Mouse (Mus musculus): ENCODE data around the gene She. TPM values are rescaled to one million over a fixed set of nuclear protein-coding genes. Genes with fewer than 3 reads are reported as not detected.
"Not testable (repeated sequence)": the region's sequence is repeated elsewhere in the genome, so short reads cannot be mapped to it uniquely, and the experiment has no call there.

The She gene
- polyA plus RNA-seq, 1 experiment, result 4.2 TPM

DNA sequence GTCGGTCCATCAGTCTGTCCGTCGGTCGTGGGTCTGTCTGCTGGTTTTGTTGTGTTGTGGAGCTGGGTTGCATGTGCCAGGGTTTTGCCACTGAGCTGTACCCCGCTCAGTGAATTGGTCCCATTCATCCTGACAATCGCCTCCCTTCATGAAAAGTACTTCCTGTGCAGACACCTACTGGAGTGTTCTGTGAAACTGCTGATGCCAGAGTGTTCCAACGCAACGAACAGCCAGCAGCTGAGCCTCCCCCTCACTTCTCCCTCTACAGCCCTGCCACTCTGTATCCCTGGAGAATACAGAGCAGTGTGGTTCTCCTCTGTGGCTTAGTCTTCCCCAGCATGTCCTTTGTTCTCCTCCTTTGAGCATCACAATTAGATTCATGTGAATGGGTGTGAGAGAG lies 27.7 kb downstream of the She start:
- peaks cover 2% of the 10 kb centered on the region for H3K4me1 ChIP-seq (ENCODE audit: control insufficient read depth, insufficient read depth, low read length)
- no peak overlapping the region for H3K27ac ChIP-seq (ENCODE audit: insufficient read depth, low read length)
- no peak overlapping the region for H3K4me3 ChIP-seq (ENCODE audit: low read depth, low read length)

DNA sequence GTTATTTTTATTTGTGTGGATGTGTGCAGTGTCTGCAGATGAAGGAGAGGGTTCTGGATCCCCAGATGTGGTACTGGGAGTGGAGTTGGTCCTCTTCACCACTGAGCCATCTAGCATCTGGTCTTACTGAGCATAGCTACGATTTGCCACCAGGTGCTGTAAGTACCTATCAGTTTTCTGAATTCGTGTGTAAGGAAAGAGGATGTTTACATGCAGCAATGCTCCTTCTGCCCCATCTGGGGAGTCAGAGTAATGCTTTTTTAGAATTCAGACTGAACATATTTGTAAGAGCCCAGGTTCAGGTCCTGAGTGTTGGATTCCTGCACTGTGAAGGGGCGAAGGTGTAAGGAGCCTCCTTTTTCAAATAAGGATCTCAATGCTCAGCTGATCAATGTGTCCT lies 28.8 kb downstream of the She start:
- TF ChIP-seq CTCF (IDR thresholded peaks at IDR 0.05; ENCODE audit: low read depth, low read length) (no peak), EP300 (IDR thresholded peaks at IDR 0.05; ENCODE audit: insufficient read depth, low read depth, low read length) (no peak)
- Histone ChIP-seq H3K27ac (ENCODE audit: insufficient read depth, low read length) (no peak overlapping the region), H3K4me3 (ENCODE audit: low read depth, low read length) (no peak overlapping the region), H3K9ac (ENCODE audit: low read depth, poor library complexity, severe bottlenecking) (no peak overlapping the region), H3K36me3 (ENCODE audit: control insufficient read depth, insufficient read depth, low read length, poor library complexity, severe bottlenecking) (no peaks in the 10 kb centered on the region), H3K27me3 (ENCODE audit: control insufficient read depth, insufficient read depth, low read length, poor library complexity, severe bottlenecking) (no peaks in the 10 kb centered on the region), H3K9me3 (replicated peaks; ENCODE audit: control insufficient read depth, insufficient read depth, low read length, poor library complexity, severe bottlenecking) (no peaks in the 10 kb centered on the region; the same call in 1 of the 2 replicates), H3K4me1 (ENCODE audit: control insufficient read depth, insufficient read depth, low read length) (peaks cover 5% of the 10 kb centered on the region)

More for the DNA sequence above, 27.7 kb downstream of the She start:
- no peak for TF ChIP-seq EP300 (IDR thresholded peaks at IDR 0.05; ENCODE audit: insufficient read depth, low read depth, low read length)
- TF ChIP-seq POLR2A (IDR thresholded peaks at IDR 0.05; ENCODE audit: insufficient read depth, low read length), result no peak
- no peak for TF ChIP-seq CTCF (IDR thresholded peaks at IDR 0.05; ENCODE audit: low read depth, low read length)
- no peaks in the 10 kb centered on the region for H3K27me3 ChIP-seq (ENCODE audit: control insufficient read depth, insufficient read depth, low read length, poor library complexity, severe bottlenecking)
- H3K9me3 ChIP-seq (replicated peaks; ENCODE audit: control insufficient read depth, insufficient read depth, low read length, poor library complexity, severe bottlenecking), result no peaks in the 10 kb centered on the region; the same call in 1 of the 2 replicates
- no peaks in the 10 kb centered on the region for H3K36me3 ChIP-seq (ENCODE audit: control insufficient read depth, insufficient read depth, low read length, poor library complexity, severe bottlenecking)
- no peak overlapping the region for H3K9ac ChIP-seq (ENCODE audit: low read depth, poor library complexity, severe bottlenecking)

DNA sequence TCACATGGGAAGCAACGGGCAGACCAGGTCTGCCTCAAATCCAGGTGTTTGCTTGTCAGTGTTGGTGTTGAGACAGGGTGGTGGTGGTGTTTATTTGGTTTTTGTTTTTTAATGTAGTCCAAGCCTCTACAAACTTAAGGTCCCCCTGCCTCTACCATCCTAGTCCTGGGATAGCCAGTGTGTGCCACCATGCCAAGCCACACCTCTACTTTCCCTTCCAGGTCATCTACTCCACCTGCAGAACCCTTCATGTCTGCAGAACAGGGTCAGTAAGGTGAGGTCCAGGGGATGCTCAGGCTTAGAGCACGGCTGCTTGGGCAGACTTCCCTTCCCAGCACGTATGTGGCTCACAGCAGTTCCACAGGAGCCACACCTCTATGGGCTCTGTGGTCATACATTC lies 29.2 kb downstream of the She start:
- Histone ChIP-seq H3K9me3 (replicated peaks; ENCODE audit: control insufficient read depth, insufficient read depth, low read length, poor library complexity, severe bottlenecking) (no peaks in the 10 kb centered on the region; the same call in 1 of the 2 replicates), H3K4me3 (ENCODE audit: low read depth, low read length) (no peak overlapping the region), H3K36me3 (ENCODE audit: control insufficient read depth, insufficient read depth, low read length, poor library complexity, severe bottlenecking) (no peaks in the 10 kb centered on the region), H3K9ac (ENCODE audit: low read depth, poor library complexity, severe bottlenecking) (no peak overlapping the region), H3K4me1 (ENCODE audit: control insufficient read depth, insufficient read depth, low read length) (peaks cover 5% of the 10 kb centered on the region), H3K27ac (ENCODE audit: insufficient read depth, low read length) (no peak overlapping the region), H3K27me3 (ENCODE audit: control insufficient read depth, insufficient read depth, low read length, poor library complexity, severe bottlenecking) (no peaks in the 10 kb centered on the region)
- TF ChIP-seq EP300 (IDR thresholded peaks at IDR 0.05; ENCODE audit: insufficient read depth, low read depth, low read length) (no peak), CTCF (IDR thresholded peaks at IDR 0.05; ENCODE audit: low read depth, low read length) (no peak), POLR2A (IDR thresholded peaks at IDR 0.05; ENCODE audit: insufficient read depth, low read length) (no peak)

DNA sequence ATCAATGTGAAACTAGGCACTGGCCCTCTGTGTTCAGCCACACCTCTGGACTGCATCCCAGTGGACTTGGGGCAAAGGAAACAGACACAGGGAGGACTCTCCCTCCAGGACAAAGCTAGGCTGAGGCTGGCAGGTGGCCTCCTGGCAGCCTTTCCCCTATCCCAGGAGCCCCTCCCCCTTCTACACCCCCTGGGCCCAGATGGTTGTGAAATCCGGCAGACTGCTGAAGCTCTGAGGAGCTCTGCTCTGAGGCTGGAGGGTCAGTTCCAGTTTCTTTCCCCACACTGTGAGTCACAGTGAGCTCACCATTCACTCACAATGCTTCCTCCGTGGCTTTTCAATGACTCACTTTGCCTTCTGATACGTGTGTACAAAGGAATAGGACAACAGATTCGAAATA lies 29.9 kb downstream of the She start:
- Histone ChIP-seq H3K9ac (ENCODE audit: low read depth, poor library complexity, severe bottlenecking) (no peak overlapping the region), H3K36me3 (ENCODE audit: control insufficient read depth, insufficient read depth, low read length, poor library complexity, severe bottlenecking) (no peaks in the 10 kb centered on the region), H3K4me3 (ENCODE audit: low read depth, low read length) (no peak overlapping the region), H3K27me3 (ENCODE audit: control insufficient read depth, insufficient read depth, low read length, poor library complexity, severe bottlenecking) (no peaks in the 10 kb centered on the region), H3K27ac (ENCODE audit: insufficient read depth, low read length) (no peak overlapping the region), H3K9me3 (replicated peaks; ENCODE audit: control insufficient read depth, insufficient read depth, low read length, poor library complexity, severe bottlenecking) (no peaks in the 10 kb centered on the region; the same call in 1 of the 2 replicates), H3K4me1 (ENCODE audit: control insufficient read depth, insufficient read depth, low read length) (peaks cover 6% of the 10 kb centered on the region)
- TF ChIP-seq CTCF (IDR thresholded peaks at IDR 0.05; ENCODE audit: low read depth, low read length), result no peak
- no peak for TF ChIP-seq POLR2A (IDR thresholded peaks at IDR 0.05; ENCODE audit: insufficient read depth, low read length)
- TF ChIP-seq EP300 (IDR thresholded peaks at IDR 0.05; ENCODE audit: insufficient read depth, low read depth, low read length), result no peak

DNA sequence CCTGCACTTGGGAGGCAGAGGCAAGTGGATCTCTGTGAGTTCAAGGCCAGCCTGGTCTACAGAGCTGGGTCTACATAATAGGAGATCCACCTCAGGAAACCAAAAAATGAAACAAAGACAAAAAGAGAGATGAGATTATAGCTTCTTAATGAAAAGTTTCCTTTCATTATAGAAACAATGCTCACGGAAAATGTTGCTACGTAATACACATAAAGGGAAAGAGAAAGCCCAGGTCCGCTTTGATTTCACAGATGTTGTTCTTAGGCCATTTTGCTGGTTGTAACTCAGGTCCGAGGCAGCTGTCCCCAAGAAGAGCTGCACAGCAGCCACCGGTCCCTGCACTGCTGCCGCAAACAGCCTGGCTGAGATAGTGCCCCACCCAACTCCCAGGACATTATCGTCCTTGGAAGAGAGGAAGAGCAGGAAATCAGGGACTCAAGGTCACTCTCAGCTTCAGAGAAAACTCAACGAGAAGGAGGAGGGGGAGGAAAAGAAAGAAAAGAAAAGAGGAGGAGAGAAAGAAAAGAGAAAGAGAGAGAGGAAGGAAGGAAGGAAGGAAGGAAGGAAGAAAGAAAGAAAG lies 31.1 kb downstream of the She start:
- H3K4me3 ChIP-seq (ENCODE audit: low read depth, low read length), result no peak overlapping the region
- peaks cover 6% of the 10 kb centered on the region for H3K4me1 ChIP-seq (ENCODE audit: control insufficient read depth, insufficient read depth, low read length)
- no peaks in the 10 kb centered on the region for H3K27me3 ChIP-seq (ENCODE audit: control insufficient read depth, insufficient read depth, low read length, poor library complexity, severe bottlenecking)
- H3K9ac ChIP-seq (ENCODE audit: low read depth, poor library complexity, severe bottlenecking), result no peak overlapping the region
- no peaks in the 10 kb centered on the region for H3K36me3 ChIP-seq (ENCODE audit: control insufficient read depth, insufficient read depth, low read length, poor library complexity, severe bottlenecking)
- TF ChIP-seq CTCF (IDR thresholded peaks at IDR 0.05; ENCODE audit: low read depth, low read length) (no peak), EP300 (IDR thresholded peaks at IDR 0.05; ENCODE audit: insufficient read depth, low read depth, low read length) (no peak), POLR2A (IDR thresholded peaks at IDR 0.05; ENCODE audit: insufficient read depth, low read length) (no peak)
- no peak overlapping the region for H3K27ac ChIP-seq (ENCODE audit: insufficient read depth, low read length)
- no peaks in the 10 kb centered on the region; the same call in 1 of the 2 replicates for H3K9me3 ChIP-seq (replicated peaks; ENCODE audit: control insufficient read depth, insufficient read depth, low read length, poor library complexity, severe bottlenecking)

DNA sequence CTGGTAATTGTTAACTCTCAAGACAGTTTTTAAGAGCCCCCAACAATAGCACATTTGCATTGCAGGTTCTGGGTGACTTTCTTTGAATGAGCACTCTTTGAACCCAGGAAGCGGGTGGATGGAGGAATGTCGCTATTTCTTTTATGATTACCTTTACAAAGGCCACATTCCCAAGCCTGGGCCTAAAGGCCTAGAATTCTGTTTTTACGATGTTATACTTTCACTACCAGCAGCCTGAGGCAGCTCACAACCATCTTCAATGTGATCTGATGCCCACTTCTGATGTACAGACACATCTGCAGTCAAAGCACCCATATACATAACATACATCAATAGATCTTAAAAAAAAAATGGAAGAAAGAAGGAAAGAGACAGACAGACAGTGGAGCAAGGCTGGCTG lies 32.1 kb downstream of the She start:
- not testable (repeated sequence) for H3K9ac ChIP-seq (ENCODE audit: low read depth, poor library complexity, severe bottlenecking); H3K27me3 ChIP-seq (ENCODE audit: control insufficient read depth, insufficient read depth, low read length, poor library complexity, severe bottlenecking); H3K4me1 ChIP-seq (ENCODE audit: control insufficient read depth, insufficient read depth, low read length); H3K4me3 ChIP-seq (ENCODE audit: low read depth, low read length); H3K9me3 ChIP-seq (replicated peaks; ENCODE audit: control insufficient read depth, insufficient read depth, low read length, poor library complexity, severe bottlenecking); H3K36me3 ChIP-seq (ENCODE audit: control insufficient read depth, insufficient read depth, low read length, poor library complexity, severe bottlenecking); H3K27ac ChIP-seq (ENCODE audit: insufficient read depth, low read length)
